Comparison of ENCODE assay signal across 10 mouse cellular contexts in the genomic region with DNA sequence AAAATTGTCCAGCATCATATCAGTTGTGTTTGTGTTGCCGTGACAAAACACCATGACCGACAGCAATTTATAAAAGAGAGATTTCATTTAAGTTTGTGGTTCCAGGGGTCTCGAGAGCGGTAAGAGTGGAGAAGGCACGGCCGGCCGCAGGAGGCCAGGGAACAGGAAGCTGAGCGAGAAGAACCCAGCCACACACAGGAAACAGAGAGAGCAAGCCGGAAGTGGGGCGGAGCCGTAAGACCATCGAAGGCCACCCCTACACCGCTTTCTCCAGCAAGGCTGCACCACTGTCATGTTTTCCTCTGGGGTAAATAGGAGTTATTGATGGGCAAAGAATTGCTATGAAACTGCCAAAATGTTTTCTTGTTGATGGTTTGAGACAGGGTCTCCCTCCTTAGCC. TPM values are rescaled to one million over a fixed set of nuclear protein-coding genes. Genes with fewer than 3 reads are reported as not detected.
DNase-seq lines count a peak whose midpoint lies in the region; ATAC-seq and TF ChIP-seq lines count a peak whose summit lies in the region.
"Had no signal": no experiment of that assay in that cellular context is flagged by ENCODE, and none has a peak within 500 bp of the region (broad histone marks: within the 10 kb centered on the region; RNA-seq: fewer than 3 reads in every experiment).

No protein-coding gene starts in this region.

- WGBS in liver, embryonic 15.5 days (ENCODE audit: insufficient replicate concordance): 24% methylated on average over 13 of the region's 13 CpGs
- 88% methylated on average over 13 of the region's 13 CpGs for WGBS in midbrain, embryonic 15.5 days

- H3K27me3 ChIP-seq in testis, adult 2 months (ENCODE audit: control insufficient read depth, insufficient read depth, low read length): no peaks in the 10 kb centered on the region
- H3K27me3 ChIP-seq in liver, embryonic 15.5 days: no peaks in the 10 kb centered on the region
- H3K27me3 ChIP-seq in midbrain, embryonic 15.5 days (replicated peaks): no peaks in the 10 kb centered on the region

- no peaks in the 10 kb centered on the region for H3K9me3 ChIP-seq in liver, embryonic 15.5 days (replicated peaks)
- no peaks in the 10 kb centered on the region for H3K9me3 ChIP-seq in midbrain, embryonic 15.5 days

- H3K4me3 ChIP-seq in testis, adult 2 months (ENCODE audit: control insufficient read depth, low read depth, low read length): peak overlapping the region; percentile 61
- no peak overlapping the region for H3K4me3 ChIP-seq in liver, embryonic 15.5 days (replicated peaks)
- H3K4me3 ChIP-seq in midbrain, embryonic 15.5 days: no peak overlapping the region

- H3K27ac ChIP-seq in testis, adult 2 months (ENCODE audit: control insufficient read depth, insufficient read depth, low read depth, low read length): no peak overlapping the region
- H3K27ac ChIP-seq in liver, embryonic 15.5 days (replicated peaks): no peak overlapping the region
- H3K27ac ChIP-seq in midbrain, embryonic 15.5 days: no peak overlapping the region

- H3K36me3 ChIP-seq in testis, adult 2 months (ENCODE audit: control insufficient read depth, insufficient read depth, low read length): no peaks in the 10 kb centered on the region
- H3K36me3 ChIP-seq in liver, embryonic 15.5 days (replicated peaks): no peaks in the 10 kb centered on the region
- no peaks in the 10 kb centered on the region for H3K36me3 ChIP-seq in midbrain, embryonic 15.5 days (replicated peaks)

- H3K4me1 ChIP-seq in testis, adult 2 months (ENCODE audit: control insufficient read depth, insufficient read depth, low read length): no peaks in the 10 kb centered on the region; the same call in 1 of the 2 replicates
- H3K4me1 ChIP-seq in liver, embryonic 15.5 days (replicated peaks): no peaks in the 10 kb centered on the region; the same call in 1 of the 2 replicates
- H3K4me1 ChIP-seq in midbrain, embryonic 15.5 days: no peaks in the 10 kb centered on the region

- no peak for TF ChIP-seq CTCF in testis, adult 2 months (IDR thresholded peaks at IDR 0.05; ENCODE audit: control insufficient read depth, insufficient read depth, insufficient replicate concordance, low read depth, low read length)

- no peak for ATAC-seq in liver, embryonic 15.5 days (ENCODE audit: insufficient read depth)
- ATAC-seq in midbrain, embryonic 15.5 days (replicated peaks): no peak
- ATAC-seq: forebrain, embryonic 14.5 days had no signal

- peak overlapping the region; percentile 39 for H3K4me2 ChIP-seq in liver, embryonic 15.5 days
- H3K4me2 ChIP-seq in midbrain, embryonic 15.5 days: no peak overlapping the region

- H3K9ac ChIP-seq in liver, embryonic 15.5 days: no peak overlapping the region
- no peak overlapping the region for H3K9ac ChIP-seq in midbrain, embryonic 15.5 days

- TF ChIP-seq POLR2A in testis, adult 2 months (IDR thresholded peaks at IDR 0.05; ENCODE audit: control insufficient read depth, low read depth, low read length): no peak

- no peak for DNase-seq in testis, postnatal 14 days (ENCODE audit: low spot score)
- DNase-seq in natural killer cell, adult 2 months (ENCODE audit: low spot score in 2 of 2): peak; percentile 61 to 64
- DNase-seq in thymus, postnatal 4 days: peak; percentile 78
- DNase-seq in kidney, postnatal 25 days: no peak
- DNase-seq in adrenal gland, adult (ENCODE audit: inconsistent age in 2 of 2, low spot score in 1 of 2): no peak
- DNase-seq: layer of hippocampus, postnatal 36 days had no signal

RNA-seq across cellular contexts. Expression of gene Hpse, which starts 9.2 kb away (rescaled TPM):
- 2.0 and 2.7 TPM in 2 replicates for polyA plus RNA-seq in testis, adult 2 months (2012; rRNA removed)
- polyA plus RNA-seq in liver, embryonic 15.5 days (2015; fragmentation: Nextera tagmentation; extraction: Ambion mirVana): 1.6 and 1.9 TPM in 2 replicates
- polyA plus RNA-seq in midbrain, embryonic 15.5 days (2015; fragmentation: Nextera tagmentation; extraction: Ambion mirVana): 0.09 and 0.20 TPM in 2 replicates

RNA-seq across cellular contexts. Expression of gene Coq2, which starts 53.8 kb away (rescaled TPM):
- polyA plus RNA-seq in testis, adult 2 months (2012; rRNA removed): 19.5 and 21.4 TPM in 2 replicates
- 22.8 and 24.3 TPM in 2 replicates for polyA plus RNA-seq in liver, embryonic 15.5 days (2015; fragmentation: Nextera tagmentation; extraction: Ambion mirVana)
- polyA plus RNA-seq in midbrain, embryonic 15.5 days (2015; fragmentation: Nextera tagmentation; extraction: Ambion mirVana): 48.4 and 49.2 TPM in 2 replicates

Comparison
In these comparisons a context has a peak if more than half of its experiments do, and no peak if none do; other contexts are left out.
1. DNase-seq: peak in natural killer cell, adult 2 months (2 of 2) and thymus, postnatal 4 days (single experiment); none in testis, postnatal 14 days (single experiment), kidney, postnatal 25 days (0 of 2) and adrenal gland, adult (0 of 2).